Mouse (Mus musculus) neural tube, embryonic 11.5 days (tissue): ENCODE data around the gene Khdrbs2. TPM values are rescaled to one million over a fixed set of nuclear protein-coding genes. Genes with fewer than 3 reads are reported as not detected.
"Not testable (repeated sequence)": the region's sequence is repeated elsewhere in the genome, so short reads cannot be mapped to it uniquely, and the experiment has no call there.

ENCODE experiments used
- ATAC-seq: fragments of 200-750 bp; cut with Nextera tagmentation; 2 replicates; pipeline ENCODE4 v1.8.0; 2017; ENCODE audit warnings: moderate number of reproducible peaks, mild to moderate bottlenecking, moderate TSS enrichment, moderate library complexity; ENCODE audit not compliant: insufficient read depth, low FRiP score, low TSS enrichment
- DNase-seq: peaks from one replicate; pipeline ENCODE4 v3.0.0-alpha.2; 2015; ENCODE audit warnings: low spot score
- H3K27ac ChIP-seq: fragments of 300-500 bp; sonication (generic); 2 replicates; pipeline ENCODE4 v1.5.1; 2014; ENCODE audit warnings: low read depth, mild to moderate bottlenecking, low read length
- H3K27me3 ChIP-seq: fragments of 300-500 bp; sonication (generic); 2 replicates; pipeline ENCODE4 v1.6.1; 2014; ENCODE audit warnings: mild to moderate bottlenecking, low read length, mixed read lengths; ENCODE audit not compliant: control insufficient read depth, insufficient read depth
- H3K36me3 ChIP-seq: fragments of 300-500 bp; sonication (generic); 2 replicates; pipeline ENCODE4 v1.6.1; 2014; ENCODE audit warnings: mild to moderate bottlenecking, low read length, moderate library complexity, mixed read lengths; ENCODE audit not compliant: control insufficient read depth, insufficient read depth
- H3K4me1 ChIP-seq: fragments of 300-500 bp; sonication (generic); 2 replicates; pipeline ENCODE4 v1.6.1; 2014; ENCODE audit warnings: low read length, mixed read lengths; ENCODE audit not compliant: control insufficient read depth, insufficient read depth
- H3K4me2 ChIP-seq: fragments of 300-500 bp; sonication (generic); 2 replicates; pipeline ENCODE4 v1.6.1; 2014; ENCODE audit warnings: low read depth, mild to moderate bottlenecking, moderate library complexity
- H3K4me3 ChIP-seq: fragments of 300-500 bp; sonication (generic); 2 replicates; pipeline ENCODE4 v1.5.1; 2014; ENCODE audit warnings: low read depth, low read length
- H3K9ac ChIP-seq: fragments of 300-500 bp; sonication (generic); 2 replicates; pipeline ENCODE4 v1.6.1; 2014; ENCODE audit warnings: mild to moderate bottlenecking, low read length
- H3K9me3 ChIP-seq: fragments of 300-500 bp; sonication (generic); 2 replicates; pipeline ENCODE4 v1.6.1; 2016; ENCODE audit warnings: low read length; ENCODE audit not compliant: control insufficient read depth
- WGBS: fragments of 180-500 bp; shearing (Covaris S2); extraction: QIAGEN DNeasy Blood & Tissue Kit; methylation state at CpG from one replicate; pipeline ENCODE4 v1.1.7; 2014; 5-methylcytosine and 5-hydroxymethylcytosine counted together
- polyA plus RNA-seq: library from polyadenylated mRNA; unstranded; fragments of >200 nt; fragmentation: Nextera tagmentation; extraction: Ambion mirVana; gene quantifications from 2 replicates; pipeline ENCODE4 v1.2.1, GENCODE M21; 2014

The Khdrbs2 gene
- polyA plus RNA-seq, 1 experiment from 2014 or later, result 10.5 TPM

DNA sequence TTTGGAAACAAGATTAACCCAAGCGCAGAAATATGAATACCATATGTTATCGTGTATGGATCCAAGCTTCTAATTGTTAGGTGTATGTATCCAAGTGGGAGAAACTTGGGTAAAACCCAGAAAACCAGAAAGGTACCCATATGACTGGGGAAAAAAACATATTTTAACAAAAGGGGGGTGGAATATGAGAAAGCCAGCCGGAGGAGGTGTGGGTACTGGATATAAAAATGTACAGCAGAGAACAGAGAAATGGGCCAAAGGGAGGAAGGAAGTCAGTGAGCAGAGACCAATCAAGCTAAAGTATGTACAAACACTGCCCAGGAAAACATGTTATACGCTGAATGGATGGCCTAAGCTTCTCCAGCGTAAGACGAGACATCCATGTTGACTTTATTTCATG lies 330.9 kb downstream of the Khdrbs2 start:
- no peaks in the 10 kb centered on the region for H3K27me3 ChIP-seq
- ATAC-seq, result no peak
- H3K4me1 ChIP-seq, result no peaks in the 10 kb centered on the region
- no peak overlapping the region for H3K9ac ChIP-seq
- H3K36me3 ChIP-seq, result no peaks in the 10 kb centered on the region
- no peak overlapping the region for H3K4me2 ChIP-seq
- H3K27ac ChIP-seq, result no peak overlapping the region
- no peak overlapping the region for H3K4me3 ChIP-seq
- no peak for DNase-seq
- 93% methylated on average over 6 of the region's 6 CpGs for WGBS
- no peaks in the 10 kb centered on the region for H3K9me3 ChIP-seq

DNA sequence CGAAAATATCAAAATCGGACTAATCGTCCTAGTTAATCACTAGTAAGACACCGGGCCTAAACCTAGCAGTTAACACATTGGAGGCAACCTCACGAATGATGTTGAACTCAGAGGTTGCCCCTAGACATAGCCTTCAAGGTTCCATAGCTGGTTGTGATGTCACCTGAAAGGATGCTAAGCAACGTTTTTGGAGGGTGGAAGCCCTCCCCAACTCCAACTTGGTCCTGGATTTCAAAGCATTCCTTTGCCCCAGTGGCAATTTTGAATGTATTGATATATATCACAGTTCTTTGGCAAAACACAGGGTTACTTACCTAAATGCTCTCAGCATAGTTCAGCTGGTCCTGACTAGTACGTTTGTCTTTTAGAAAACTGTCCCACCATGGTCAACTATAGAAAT lies 374.7 kb downstream of the Khdrbs2 start, which contains the start of gene Gm5415:
Gene Gm5415, minus strand, starts transcription at position 101 of the 400 bp plus-strand sequence.
- ATAC-seq, result not testable (repeated sequence)
- 84% methylated on average over 2 of the region's 7 CpGs for WGBS

DNA sequence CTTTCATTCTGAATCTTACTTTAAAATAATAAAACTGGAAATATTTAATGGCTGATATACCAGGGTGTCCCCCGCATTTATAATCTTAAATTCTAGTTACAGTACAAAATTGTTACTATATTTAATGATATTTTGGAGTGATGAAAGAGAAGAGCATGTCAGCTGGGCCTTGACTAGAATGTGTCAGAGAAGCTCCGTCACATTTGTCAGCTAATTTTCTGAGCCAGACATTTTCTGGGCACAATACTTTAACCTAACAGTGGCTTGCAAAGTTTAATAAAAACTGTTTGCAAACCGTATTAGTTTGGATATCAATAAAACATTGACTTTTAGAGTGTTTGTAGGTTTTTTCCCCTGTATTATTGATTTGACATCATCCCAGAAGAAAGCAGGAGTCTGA lies 380.9 kb downstream of the Khdrbs2 start:
- 90% methylated on average over 3 of the region's 3 CpGs for WGBS
- no peak overlapping the region for H3K4me2 ChIP-seq
- H3K4me3 ChIP-seq, result no peak overlapping the region
- no peaks in the 10 kb centered on the region for H3K4me1 ChIP-seq
- no peaks in the 10 kb centered on the region for H3K27me3 ChIP-seq
- no peak overlapping the region for H3K9ac ChIP-seq
- H3K27ac ChIP-seq, result no peak overlapping the region
- DNase-seq (no peak), ATAC-seq (no peak)
- H3K9me3 ChIP-seq, result no peaks in the 10 kb centered on the region
- H3K36me3 ChIP-seq, result no peaks in the 10 kb centered on the region

More for the DNA sequence above, 374.7 kb downstream of the Khdrbs2 start, which contains the start of gene Gm5415:
- not testable (repeated sequence) for H3K4me2 ChIP-seq, H3K27ac ChIP-seq, H3K9ac ChIP-seq, H3K36me3 ChIP-seq, H3K9me3 ChIP-seq, DNase-seq, H3K4me1 ChIP-seq, H3K4me3 ChIP-seq, H3K27me3 ChIP-seq

DNA sequence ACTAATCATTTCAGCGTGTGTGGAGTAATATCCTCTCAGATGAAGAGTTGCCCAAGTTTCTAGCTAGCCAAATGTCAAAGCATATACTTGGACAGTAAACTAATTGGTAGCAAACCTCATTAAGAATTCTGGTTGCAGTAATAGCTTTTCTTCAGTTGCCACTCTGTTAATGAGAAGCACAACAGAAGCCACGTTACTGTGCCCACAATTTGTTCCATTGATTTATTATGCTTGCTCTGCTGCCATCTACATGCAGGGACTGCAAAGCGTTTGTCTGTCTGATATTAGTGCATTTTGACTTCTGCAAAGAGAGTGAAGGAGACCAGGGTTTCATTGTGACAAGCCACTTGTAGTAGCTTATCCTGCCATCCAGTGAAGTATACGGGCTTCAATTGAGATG lies 381.4 kb downstream of the Khdrbs2 start:
- no peak overlapping the region for H3K27ac ChIP-seq
- 65% methylated on average over 4 of the region's 4 CpGs for WGBS
- no peak for ATAC-seq

DNA sequence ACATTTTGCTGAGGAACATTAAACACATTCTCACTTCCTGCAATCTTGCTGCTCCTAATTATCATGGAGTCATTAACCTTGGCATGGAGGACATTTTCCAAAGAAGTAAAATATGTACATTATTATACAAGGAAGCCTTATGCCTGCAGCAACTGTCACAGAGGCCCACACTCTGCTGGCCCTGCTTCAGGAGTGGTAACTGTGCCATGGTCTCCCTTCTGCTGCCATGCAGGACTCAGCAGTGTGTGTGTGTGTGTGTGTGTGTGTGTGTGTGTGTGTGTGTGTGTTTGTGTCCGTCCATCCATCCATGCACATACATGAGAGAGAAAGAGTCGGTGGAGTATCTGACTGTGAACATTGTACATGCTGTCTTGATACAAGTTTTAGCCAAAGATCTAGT lies 396.4 kb downstream of the Khdrbs2 start:
- Histone ChIP-seq H3K9ac (no peak overlapping the region), H3K4me1 (no peaks in the 10 kb centered on the region), H3K9me3 (no peaks in the 10 kb centered on the region), H3K27me3 (no peaks in the 10 kb centered on the region), H3K27ac (no peak overlapping the region), H3K4me2 (no peak overlapping the region), H3K36me3 (no peaks in the 10 kb centered on the region), H3K4me3 (no peak overlapping the region)
- 90% methylated on average over 2 of the region's 2 CpGs for WGBS
- ATAC-seq (no peak), DNase-seq (no peak)

More for the DNA sequence above, 381.4 kb downstream of the Khdrbs2 start:
- Histone ChIP-seq H3K4me2 (no peak overlapping the region), H3K4me3 (no peak overlapping the region), H3K9ac (no peak overlapping the region), H3K27me3 (no peaks in the 10 kb centered on the region), H3K9me3 (no peaks in the 10 kb centered on the region), H3K4me1 (no peaks in the 10 kb centered on the region), H3K36me3 (no peaks in the 10 kb centered on the region)
- DNase-seq, result no peak

DNA sequence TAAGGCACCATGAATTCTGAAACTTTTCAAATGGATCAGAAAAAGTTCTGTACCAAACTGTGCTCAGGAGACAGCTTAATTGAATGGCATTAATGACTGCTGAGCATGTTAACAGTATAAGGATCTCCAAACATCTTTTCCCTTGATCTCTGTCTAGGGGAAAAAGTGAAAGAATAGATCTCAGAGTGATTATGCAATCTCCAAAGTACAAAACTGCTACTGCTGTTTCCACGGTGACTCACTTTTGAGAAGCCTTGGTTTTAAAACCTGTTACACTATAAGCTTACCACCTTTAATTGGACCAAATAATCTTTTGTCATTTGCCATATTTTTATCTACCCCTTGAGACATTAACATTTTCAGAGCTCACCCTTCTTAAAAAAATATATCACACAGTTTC lies 453.5 kb downstream of the Khdrbs2 start:
- H3K4me2 ChIP-seq, result no peak overlapping the region
- H3K27ac ChIP-seq, result no peak overlapping the region
- H3K36me3 ChIP-seq, result no peaks in the 10 kb centered on the region
- H3K9me3 ChIP-seq, result no peaks in the 10 kb centered on the region
- ATAC-seq (no peak), DNase-seq (no peak)
- no peaks in the 10 kb centered on the region for H3K4me1 ChIP-seq
- no peaks in the 10 kb centered on the region for H3K27me3 ChIP-seq
- H3K4me3 ChIP-seq, result no peak overlapping the region
- WGBS, result 93% methylated on average over 1 of the region's 1 CpGs
- H3K9ac ChIP-seq, result no peak overlapping the region

DNA sequence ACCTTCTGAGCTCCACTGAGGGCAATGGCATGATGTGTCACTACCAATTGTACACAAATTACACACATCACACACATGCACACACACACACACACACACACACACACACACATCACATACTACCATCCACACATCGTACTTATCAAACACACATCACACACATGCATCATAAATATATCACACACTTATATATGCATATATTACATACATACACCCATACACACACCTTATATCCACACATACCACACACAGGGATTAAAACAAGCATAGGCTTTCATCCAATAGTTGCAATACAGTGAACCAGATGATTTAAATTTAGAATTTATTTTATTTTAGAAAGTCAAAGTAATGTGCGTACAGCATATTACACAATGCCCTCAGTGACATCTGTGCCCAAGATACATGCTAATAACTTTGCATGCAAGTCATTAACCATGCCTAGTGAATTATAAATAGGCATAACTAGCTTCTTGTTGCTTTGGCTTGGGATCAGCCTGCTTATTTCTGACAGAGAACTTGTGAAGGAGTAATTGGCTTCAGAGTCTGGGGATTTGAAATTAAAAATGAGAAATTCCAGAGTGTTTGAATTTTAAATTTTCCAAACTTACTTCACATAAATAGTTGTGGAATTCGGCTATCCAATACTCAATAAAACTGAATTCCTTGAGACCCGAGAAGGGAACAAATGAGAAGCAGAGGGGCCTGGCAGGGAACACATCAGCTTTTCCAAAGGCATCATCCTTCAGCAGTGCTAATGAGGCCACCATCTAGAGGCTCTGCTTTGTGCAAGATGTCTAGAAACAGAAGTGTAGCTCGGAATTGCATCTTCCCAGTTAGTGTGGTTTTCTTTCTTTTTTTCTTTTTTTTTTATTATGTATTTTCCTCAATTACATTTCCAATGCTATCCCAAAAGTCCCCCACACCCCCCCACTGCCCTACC lies 460.2 kb downstream of the Khdrbs2 start:
- DNase-seq, result no peak
- 92% methylated on average over 5 of the region's 5 CpGs for WGBS
- no peak for ATAC-seq
- no peak overlapping the region for H3K27ac ChIP-seq
- H3K27me3 ChIP-seq, result no peaks in the 10 kb centered on the region
- no peak overlapping the region for H3K9ac ChIP-seq
- H3K36me3 ChIP-seq, result no peaks in the 10 kb centered on the region
- no peak overlapping the region for H3K4me3 ChIP-seq
- H3K4me1 ChIP-seq, result no peaks in the 10 kb centered on the region
- H3K9me3 ChIP-seq, result no peaks in the 10 kb centered on the region
- no peak overlapping the region for H3K4me2 ChIP-seq

DNA sequence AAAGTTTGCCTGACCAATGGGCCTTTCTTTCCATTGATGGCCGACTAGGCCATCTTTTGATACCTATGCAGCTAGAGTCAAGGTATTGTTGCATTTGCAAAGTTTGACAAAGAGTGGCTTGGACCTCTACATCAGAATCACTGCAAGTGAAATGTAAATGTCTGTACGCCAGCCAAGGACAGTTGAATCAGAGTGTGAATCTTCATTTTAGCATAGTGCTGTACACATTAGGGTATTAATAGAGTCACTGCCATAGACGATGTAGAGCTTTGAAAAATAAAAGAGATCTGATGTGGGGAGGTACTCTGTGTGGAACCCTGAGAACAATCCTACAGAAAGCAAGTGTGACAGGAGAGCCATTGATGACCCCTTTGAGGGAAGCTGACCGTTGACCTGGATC lies 460.9 kb downstream of the Khdrbs2 start:
- H3K4me2 ChIP-seq, result no peak overlapping the region
- no peak overlapping the region for H3K9ac ChIP-seq
- H3K4me3 ChIP-seq, result no peak overlapping the region
- H3K9me3 ChIP-seq, result no peaks in the 10 kb centered on the region
- ATAC-seq (no peak), DNase-seq (no peak)
- H3K27ac ChIP-seq, result no peak overlapping the region
- H3K4me1 ChIP-seq, result no peaks in the 10 kb centered on the region
- no peaks in the 10 kb centered on the region for H3K27me3 ChIP-seq
- no peaks in the 10 kb centered on the region for H3K36me3 ChIP-seq
- 91% methylated on average over 4 of the region's 4 CpGs for WGBS

DNA sequence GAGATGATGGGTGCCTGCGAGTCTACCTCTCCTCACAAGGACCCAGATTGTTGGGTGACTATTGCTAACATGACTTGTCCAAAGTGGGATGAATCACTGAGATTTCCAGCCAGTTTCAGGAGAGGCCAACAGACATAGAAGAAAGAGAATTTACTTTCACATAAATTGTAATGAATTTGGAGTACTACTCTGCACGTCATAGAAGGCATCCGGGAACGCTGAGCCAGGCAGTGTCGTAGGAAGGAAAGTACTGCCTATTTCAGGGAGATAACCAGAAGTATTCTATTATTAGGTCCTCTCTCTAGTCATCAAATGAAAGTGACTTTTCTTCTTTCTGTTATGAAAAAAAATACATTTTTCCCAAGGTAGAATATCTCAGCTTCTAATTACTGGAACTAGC lies 466.6 kb downstream of the Khdrbs2 start:
- H3K4me3 ChIP-seq, result no peak overlapping the region
- H3K36me3 ChIP-seq, result no peaks in the 10 kb centered on the region
- DNase-seq, result no peak
- no peak overlapping the region for H3K27ac ChIP-seq
- no peaks in the 10 kb centered on the region for H3K27me3 ChIP-seq
- no peak for ATAC-seq
- no peaks in the 10 kb centered on the region for H3K9me3 ChIP-seq
- WGBS, result 94% methylated on average over 5 of the region's 5 CpGs
- no peaks in the 10 kb centered on the region for H3K4me1 ChIP-seq
- no peak overlapping the region for H3K9ac ChIP-seq
- H3K4me2 ChIP-seq, result no peak overlapping the region
